Mouse (Mus musculus) liver, embryonic 14.5 days (tissue): ENCODE data around the gene Car8. TPM values are rescaled to one million over a fixed set of nuclear protein-coding genes. Genes with fewer than 3 reads are reported as not detected.

Experiments used
- ATAC-seq: fragments of 200-750 bp; cut with Nextera tagmentation; 2 replicates; pipeline ENCODE4 v1.8.0; 2017; ENCODE audit warnings: moderate number of reproducible peaks, mild to moderate bottlenecking, moderate library complexity; ENCODE audit not compliant: insufficient read depth
- DNase-seq, 3 experiments: peaks; one replicate each; pipeline ENCODE4 v3.0.0-alpha.2; 2012 to 2013; ENCODE audit warnings: low read depth in 3 of 3, low spot score in 3 of 3
- H3K27ac ChIP-seq: fragments of 300-500 bp; sonication (generic); 2 replicates; pipeline ENCODE4 v1.5.1; 2014; ENCODE audit warnings: moderate library complexity, mild to moderate bottlenecking, control low read depth, inconsistent platforms
- H3K27me3 ChIP-seq: fragments of 300-500 bp; sonication (generic); 2 replicates; pipeline ENCODE4 v1.6.1; 2014; ENCODE audit warnings: mild to moderate bottlenecking, low read length, moderate library complexity; ENCODE audit not compliant: control insufficient read depth, insufficient read depth
- H3K36me3 ChIP-seq: fragments of 300-500 bp; sonication (generic); replicated peaks from 2 replicates; pipeline ENCODE4 v1.6.1; 2014; ENCODE audit warnings: low read depth; ENCODE audit not compliant: control insufficient read depth, insufficient read depth
- H3K4me1 ChIP-seq, 2 experiments: fragments of 200-500 bp in 1 of 2; fragments of 300-500 bp in 1 of 2; sonication (generic) in 1 of 2; replicated peaks; 2 replicates each; pipeline ENCODE4 v1.6.1; 2012 to 2014; ENCODE audit warnings: antibody characterized with exemption in 1 of 2, inconsistent platforms in 1 of 2, low read length in 1 of 2; ENCODE audit not compliant: control insufficient read depth in 2 of 2, insufficient read depth in 2 of 2
- H3K4me2 ChIP-seq: fragments of 300-500 bp; sonication (generic); 2 replicates; pipeline ENCODE4 v1.6.1; 2014; ENCODE audit warnings: low read depth, mild to moderate bottlenecking, control low read depth, moderate library complexity
- H3K4me3 ChIP-seq, 2 experiments: fragments of 200-500 bp in 1 of 2; fragments of 300-500 bp in 1 of 2; sonication (generic) in 1 of 2; 2 replicates each; pipeline ENCODE4 v1.5.1; 2012 to 2014; ENCODE audit warnings: low read depth in 2 of 2, low read length in 2 of 2, mild to moderate bottlenecking in 2 of 2, control low read depth in 1 of 2, inconsistent platforms in 1 of 2, moderate library complexity in 1 of 2; ENCODE audit not compliant: insufficient read depth in 1 of 2
- H3K9ac ChIP-seq: fragments of 300-500 bp; sonication (generic); replicated peaks from 2 replicates; pipeline ENCODE4 v1.6.1; 2014; ENCODE audit warnings: mild to moderate bottlenecking, control low read depth, moderate library complexity
- H3K9me3 ChIP-seq: fragments of 300-500 bp; sonication (generic); 2 replicates; pipeline ENCODE4 v1.6.1; 2016; ENCODE audit warnings: low read length, mixed read lengths; ENCODE audit not compliant: control insufficient read depth
- CTCF ChIP-seq: IDR thresholded peaks from 2 replicates; pipeline ENCODE4 v1.5.1; 2016; ENCODE audit warnings: antibody characterized with exemption, low read depth, control low read depth
- EP300 ChIP-seq: IDR thresholded peaks from 2 replicates; pipeline ENCODE4 v1.6.1; 2016; ENCODE audit warnings: antibody characterized with exemption, low read depth
- WGBS: fragments of 180-500 bp; shearing (Covaris S2); extraction: QIAGEN DNeasy Blood & Tissue Kit; methylation state at CpG from one replicate; pipeline ENCODE4 v1.1.7; 2014; ENCODE audit not compliant: insufficient replicate concordance; 5-methylcytosine and 5-hydroxymethylcytosine counted together
- polyA plus RNA-seq, 2 experiments: library from polyadenylated mRNA; depleted of rRNA in 1 of 2; stranded (reverse) in 1 of 2; unstranded in 1 of 2; fragments of >200 nt; fragmentation: Nextera tagmentation in 1 of 2; extraction: Ambion mirVana in 1 of 2; gene quantifications; 2 replicates each; pipeline versions ENCODE4 v1.2.1 to v1.2.3; 2012 to 2014

Car8 gene
- polyA plus RNA-seq, 2 experiments = 1.0 to 2.3 TPM

DNA sequence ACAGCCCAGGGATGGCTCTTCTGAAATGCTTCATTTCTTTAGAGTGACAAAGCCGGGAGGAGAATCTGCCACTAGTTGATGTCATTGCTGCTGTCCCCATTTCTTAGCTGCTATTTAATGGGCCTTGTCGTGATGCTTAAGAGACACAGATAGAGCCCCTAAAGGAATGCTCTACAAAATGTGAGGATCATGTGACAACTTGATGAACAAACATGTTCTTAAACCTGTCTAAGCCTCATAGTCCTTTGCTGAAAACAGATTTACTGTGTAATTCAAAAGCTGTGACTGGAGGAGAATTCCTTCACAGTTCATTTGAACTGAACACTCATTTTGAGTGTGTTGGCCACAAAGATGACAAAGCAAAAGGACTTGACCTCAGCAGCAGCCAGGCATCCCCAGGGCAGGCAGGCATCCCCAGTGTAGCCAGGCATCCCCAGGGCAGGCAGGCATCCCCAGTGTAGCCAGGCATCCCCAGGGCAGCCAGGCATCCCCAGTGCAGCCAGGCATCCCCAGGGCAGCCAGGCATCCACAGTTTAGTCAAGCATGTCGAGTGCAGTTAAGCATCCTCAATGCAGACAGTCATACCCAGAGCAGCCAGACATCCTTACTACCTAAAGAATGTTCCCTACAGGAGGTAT, 9.1 kb downstream of the Car8 start:
- no peak for TF ChIP-seq CTCF
- no peak for TF ChIP-seq EP300
- H3K4me1 ChIP-seq = 0 out of 4 replicates have a peak, but pooled peaks cover 0 to 3% of the 10 kb centered on the region in 2 experiments
- H3K27ac ChIP-seq = no peak overlapping the region
- ATAC-seq (no peak), DNase-seq (no peak)
- H3K4me2 ChIP-seq = no peak overlapping the region
- H3K27me3 ChIP-seq = no peaks in the 10 kb centered on the region
- no peak overlapping the region for H3K4me3 ChIP-seq
- H3K9ac ChIP-seq = no peak overlapping the region
- H3K36me3 ChIP-seq = no peaks in the 10 kb centered on the region
- H3K9me3 ChIP-seq = no peaks in the 10 kb centered on the region
- 44% methylated on average over 3 of the region's 3 CpGs for WGBS

GRCm38 (mm10) chr4:8218941-8219340, 19.9 kb downstream of the Car8 start:
- H3K9me3 ChIP-seq = no peaks in the 10 kb centered on the region
- H3K36me3 ChIP-seq = no peaks in the 10 kb centered on the region
- H3K4me3 ChIP-seq = no peak overlapping the region
- WGBS = 68% methylated on average over 8 of the region's 8 CpGs
- H3K27me3 ChIP-seq = no peaks in the 10 kb centered on the region
- H3K9ac ChIP-seq = no peak overlapping the region
- no peak for TF ChIP-seq CTCF
- no peak for TF ChIP-seq EP300
- no peak for DNase-seq
- no peaks in the 10 kb centered on the region; a peak in 2 of 4 replicates for H3K4me1 ChIP-seq
- ATAC-seq = no peak
- no peak overlapping the region for H3K4me2 ChIP-seq
- H3K27ac ChIP-seq = no peak overlapping the region

DNA sequence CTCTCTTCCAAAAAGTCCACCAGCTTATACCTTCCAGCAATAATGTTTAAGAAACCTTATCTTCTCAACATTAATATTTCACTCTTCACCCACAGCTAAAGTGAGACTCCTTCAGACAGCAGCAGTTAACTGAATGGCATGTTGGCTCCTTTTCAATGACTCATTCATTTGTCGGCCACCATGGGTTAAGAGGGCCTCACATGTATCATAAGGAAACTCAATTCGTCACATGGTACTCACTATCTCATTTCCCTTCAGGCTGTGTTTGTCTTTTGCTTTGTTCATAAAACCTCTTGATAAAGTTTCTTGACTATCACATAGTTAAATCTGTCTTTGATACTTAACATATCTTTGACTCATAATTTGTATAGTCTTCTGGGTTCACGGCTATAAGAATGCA, 20.8 kb downstream of the Car8 start:
- DNase-seq (no peak), ATAC-seq (no peak)

DNA sequence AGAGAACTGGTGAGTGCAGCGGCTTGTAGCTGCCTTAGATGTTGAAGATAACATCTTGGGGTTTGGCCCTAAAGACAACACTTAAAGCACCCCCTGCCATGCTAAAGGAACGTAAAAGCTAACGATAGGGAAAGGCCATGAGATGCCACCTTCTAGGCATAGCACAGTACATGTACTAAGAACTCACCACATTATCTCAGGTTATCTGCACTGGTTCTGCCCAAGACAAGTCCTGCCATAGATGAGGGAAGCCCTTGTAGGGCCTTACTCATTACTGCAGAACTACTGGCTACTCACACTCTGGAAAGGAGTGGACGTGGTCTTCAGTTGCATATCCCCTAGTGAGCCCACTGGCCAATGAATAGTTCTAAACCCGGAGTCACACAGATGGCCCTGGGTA, 21.6 kb downstream of the Car8 start:
- no peak for DNase-seq

More for the DNA sequence above, 20.8 kb downstream of the Car8 start:
- 25% methylated on average over 3 of the region's 3 CpGs for WGBS
- Histone ChIP-seq H3K36me3 (no peaks in the 10 kb centered on the region), H3K9ac (no peak overlapping the region), H3K4me1 (no peaks in the 10 kb centered on the region; a peak in 2 of 4 replicates), H3K4me2 (no peak overlapping the region), H3K9me3 (no peaks in the 10 kb centered on the region), H3K27ac (no peak overlapping the region), H3K4me3 (no peak overlapping the region), H3K27me3 (no peaks in the 10 kb centered on the region)
- TF ChIP-seq CTCF (no peak), EP300 (no peak)

GRCm38 (mm10) chr4:8216551-8216950, 22.3 kb downstream of the Car8 start:
- no peak overlapping the region for H3K27ac ChIP-seq
- H3K9ac ChIP-seq = no peak overlapping the region
- ATAC-seq (no peak), DNase-seq (no peak)
- H3K9me3 ChIP-seq = no peaks in the 10 kb centered on the region
- no peaks in the 10 kb centered on the region for H3K27me3 ChIP-seq
- H3K4me2 ChIP-seq = no peak overlapping the region
- no peaks in the 10 kb centered on the region; a peak in 2 of 4 replicates for H3K4me1 ChIP-seq
- TF ChIP-seq EP300 (no peak), CTCF (no peak)
- H3K36me3 ChIP-seq = no peaks in the 10 kb centered on the region
- WGBS = 52% methylated on average over 6 of the region's 6 CpGs
- H3K4me3 ChIP-seq = no peak overlapping the region

More for the DNA sequence above, 21.6 kb downstream of the Car8 start:
- Histone ChIP-seq H3K4me3 (no peak overlapping the region), H3K9me3 (no peaks in the 10 kb centered on the region), H3K9ac (no peak overlapping the region), H3K27ac (no peak overlapping the region), H3K36me3 (no peaks in the 10 kb centered on the region), H3K4me1 (no peaks in the 10 kb centered on the region; a peak in 2 of 4 replicates), H3K27me3 (no peaks in the 10 kb centered on the region), H3K4me2 (no peak overlapping the region)
- no peak for ATAC-seq
- WGBS = 51% methylated on average over 5 of the region's 5 CpGs
- TF ChIP-seq EP300 = no peak
- TF ChIP-seq CTCF = no peak
